Mouse (Mus musculus) embryo, embryonic 10.5 days (tissue): ENCODE measurements around the gene Eif3f.
A peak's percentile ranks its signal among the peaks of the same experiment; 100 is the strongest.

Experiments used
- DNase-seq: peaks from one replicate; pipeline ENCODE4 v3.0.0-alpha.2; 2015; ENCODE audit warnings: low spot score

Gene Eif3f

GRCm38 (mm10) chr7:108968201-108968600 is 34.0 kb downstream of the Eif3f start:
- DNase-seq, result no peak

- DNase-seq, result peak; percentile 77
Measured at GRCm38 (mm10) chr7:108972273-108972672, 38.1 kb downstream of the Eif3f start.

GRCm38 (mm10) chr7:108985934-108986708 is 51.9 kb downstream of the Eif3f start:
- DNase-seq, result no peak

DNA sequence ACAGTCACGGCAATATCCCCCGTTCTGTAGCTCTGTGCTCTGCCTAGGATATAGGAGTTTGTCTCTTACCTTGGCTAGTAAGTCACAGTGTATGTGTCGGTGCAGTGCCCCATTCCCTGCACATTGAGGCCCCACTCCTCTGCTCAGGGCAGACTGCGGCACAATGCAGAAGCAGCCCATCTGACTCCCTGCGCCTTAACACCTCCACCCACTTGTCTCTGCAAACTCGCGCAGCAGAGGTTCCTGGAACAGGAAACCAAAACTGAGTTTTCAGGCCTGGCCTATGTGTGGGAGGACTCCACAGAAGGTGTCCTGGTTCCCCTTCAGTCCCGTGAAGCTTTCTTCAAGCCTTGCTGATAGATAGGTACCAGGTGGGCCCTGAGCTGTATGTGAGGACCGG is 57.0 kb downstream of the Eif3f start:
- no peak for DNase-seq
